Mouse (Mus musculus) telencephalon, adult 2 months (tissue): ENCODE results near the gene Zfp362.

Experiments used
- DNase-seq: peaks from one replicate; pipeline ENCODE4 v3.0.0-alpha.2; 2011; ENCODE audit warnings: low read depth, low spot score

The Zfp362 gene

GRCm38 (mm10) chr4:128730271-128730670, 75.6 kb downstream of the Zfp362 start:
- DNase-seq: no peak

- no peak for DNase-seq
Observed at GRCm38 (mm10) chr4:128729709-128730037, 76.2 kb downstream of the Zfp362 start.

GRCm38 (mm10) chr4:128729033-128729708, 76.7 kb downstream of the Zfp362 start:
- DNase-seq: no peak

GRCm38 (mm10) chr4:128728431-128728851, 77.4 kb downstream of the Zfp362 start:
- no peak for DNase-seq

- DNase-seq: no peak
Observed at GRCm38 (mm10) chr4:128727721-128728430, 78.0 kb downstream of the Zfp362 start.

GRCm38 (mm10) chr4:128727019-128727720, 78.7 kb downstream of the Zfp362 start:
- DNase-seq: no peak

GRCm38 (mm10) chr4:128724059-128724458, 81.8 kb downstream of the Zfp362 start:
- no peak for DNase-seq

GRCm38 (mm10) chr4:128723431-128723830, 82.4 kb downstream of the Zfp362 start:
- DNase-seq: no peak
